Mouse (Mus musculus) cerebellum, postnatal 14 days (tissue): ENCODE results near the gene Sf3a2.
"Not testable (repeated sequence)": the region's sequence is repeated elsewhere in the genome, so short reads cannot be mapped to it uniquely, and the experiment has no call there.

Experiments
- DNase-seq, 2 experiments: peaks; one replicate each; pipeline ENCODE4 v3.0.0; 2021; ENCODE audit warnings: mixed read lengths in 2 of 2

Sf3a2 gene

GRCm38 (mm10) chr10:80805322-80805721 is 7.3 kb downstream of the Sf3a2 start:
- peak in 1 of 2 experiments; percentile 34 for DNase-seq

- peak; percentile 92 to 97 for DNase-seq
These were observed 7.9 kb downstream of the Sf3a2 start for GRCm38 (mm10) chr10:80805925-80806324.

- peak; percentile 36 to 63 for DNase-seq
These were observed 8.5 kb downstream of the Sf3a2 start for GRCm38 (mm10) chr10:80806341-80807056.

- DNase-seq: peak; percentile 88 to 90
These were observed 9.1 kb downstream of the Sf3a2 start for GRCm38 (mm10) chr10:80807057-80807627.

GRCm38 (mm10) chr10:80808099-80808984 is 10.3 kb downstream of the Sf3a2 start:
- peak in 1 of 2 experiments; percentile 16 for DNase-seq

- peak in 1 of 2 experiments; percentile 21 for DNase-seq
These were observed 11.1 kb downstream of the Sf3a2 start for GRCm38 (mm10) chr10:80808985-80809632.

- DNase-seq: peak in 1 of 2 experiments; percentile 16
These were observed 12.1 kb downstream of the Sf3a2 start for GRCm38 (mm10) chr10:80810084-80810483.

- DNase-seq: no peak
These were observed 14.5 kb downstream of the Sf3a2 start for GRCm38 (mm10) chr10:80812391-80813041.

GRCm38 (mm10) chr10:80813366-80813765 is 15.4 kb downstream of the Sf3a2 start, which contains the start of gene Jsrp1:
TSS of gene Jsrp1 (minus strand) at chr10:80813498.
- DNase-seq: no peak

GRCm38 (mm10) chr10:80814800-80815199 is 16.8 kb downstream of the Sf3a2 start:
- DNase-seq: no peak

- DNase-seq: not testable (repeated sequence)
These were observed 18.3 kb downstream of the Sf3a2 start for GRCm38 (mm10) chr10:80816303-80816702.

GRCm38 (mm10) chr10:80817164-80817563 is 19.2 kb downstream of the Sf3a2 start:
- no peak for DNase-seq

- not testable (repeated sequence) for DNase-seq
These were observed 20.0 kb downstream of the Sf3a2 start for GRCm38 (mm10) chr10:80817955-80818354.

GRCm38 (mm10) chr10:80818599-80819281 is 20.7 kb downstream of the Sf3a2 start:
- DNase-seq: no peak

GRCm38 (mm10) chr10:80819406-80819805 is 21.4 kb downstream of the Sf3a2 start:
- no peak for DNase-seq

- DNase-seq: peak in 1 of 2 experiments; percentile 55
These were observed 24.0 kb downstream of the Sf3a2 start for GRCm38 (mm10) chr10:80821991-80822390.

GRCm38 (mm10) chr10:80822528-80822927 is 24.5 kb downstream of the Sf3a2 start:
- no peak for DNase-seq

GRCm38 (mm10) chr10:80823316-80823715 is 25.3 kb downstream of the Sf3a2 start:
- no peak for DNase-seq

GRCm38 (mm10) chr10:80823847-80824643 is 26.0 kb downstream of the Sf3a2 start:
- DNase-seq: no peak

- no peak for DNase-seq
These were observed 26.8 kb downstream of the Sf3a2 start for GRCm38 (mm10) chr10:80824827-80825226.
